Mouse (Mus musculus) spleen, adult 2 months (tissue): ENCODE data around the gene 1700012A03Rik.

Experiments used
- CTCF ChIP-seq: fragments of 200-500 bp; IDR thresholded peaks from 2 replicates; pipeline ENCODE4 v1.5.1; 2011; ENCODE audit warnings: mild to moderate bottlenecking, inconsistent platforms; ENCODE audit not compliant: insufficient read depth, insufficient read length, insufficient replicate concordance; ENCODE audit errors: extremely low read depth
- POLR2A ChIP-seq: fragments of 200-500 bp; IDR thresholded peaks from 2 replicates; pipeline ENCODE4 v1.6.1; 2011; ENCODE audit warnings: low read depth, low read length, inconsistent platforms

- TF ChIP-seq CTCF (no peak), POLR2A (no peak)
Observed at GRCm38 (mm10) chr6:32065789-32066510, 15.9 kb downstream of the 1700012A03Rik start.
